Mouse (Mus musculus) embryo, embryonic 10 days (tissue): Measurements from ENCODE around the gene Atg9a.

Experiments used
- DNase-seq: peaks from one replicate; pipeline ENCODE4 v3.0.0-alpha.2; 2015; ENCODE audit warnings: low spot score

Atg9a gene

GRCm38 (mm10) chr1:75215785-75216184 is 23.8 kb upstream of the Atg9a start:
- DNase-seq, result no peak

- no peak for DNase-seq
Measured at GRCm38 (mm10) chr1:75214886-75215285, 22.9 kb upstream of the Atg9a start.

GRCm38 (mm10) chr1:75214442-75214841 is 22.4 kb upstream of the Atg9a start:
- no peak for DNase-seq

GRCm38 (mm10) chr1:75213096-75213495 is 21.1 kb upstream of the Atg9a start:
- DNase-seq, result no peak

- DNase-seq, result no peak
Measured at GRCm38 (mm10) chr1:75212542-75212941, 20.5 kb upstream of the Atg9a start.

GRCm38 (mm10) chr1:75211141-75211708 is 19.2 kb upstream of the Atg9a start:
- DNase-seq, result no peak

- peak; percentile 99 for DNase-seq
Measured at GRCm38 (mm10) chr1:75210136-75211087, 18.4 kb upstream of the Atg9a start, which contains the start of the genes Glb1l and Stk16. Gene Glb1l (minus strand): TSS chr1:75210813. Gene Stk16 (plus strand): TSS chr1:75210838.

- DNase-seq, result peak; percentile 52
Measured at GRCm38 (mm10) chr1:75208967-75209678, 17.1 kb upstream of the Atg9a start.

- no peak for DNase-seq
Measured at GRCm38 (mm10) chr1:75201236-75201635, 9.2 kb upstream of the Atg9a start.

GRCm38 (mm10) chr1:75192452-75192851 is 456 bp upstream of the Atg9a start:
- peak; percentile 40 for DNase-seq

- no peak for DNase-seq
Measured at GRCm38 (mm10) chr1:75191258-75191621, 756 bp downstream of the Atg9a start.

- DNase-seq, result no peak
Measured at GRCm38 (mm10) chr1:75190577-75190976, 1.4 kb downstream of the Atg9a start.

GRCm38 (mm10) chr1:75187914-75188483 is 4.0 kb downstream of the Atg9a start:
- no peak for DNase-seq

GRCm38 (mm10) chr1:75187126-75187525 is 4.9 kb downstream of the Atg9a start:
- DNase-seq, result no peak

GRCm38 (mm10) chr1:75185495-75185894 is 6.5 kb downstream of the Atg9a start:
- DNase-seq, result no peak

- DNase-seq, result no peak
Measured at GRCm38 (mm10) chr1:75182160-75182559, 9.8 kb downstream of the Atg9a start.

GRCm38 (mm10) chr1:75181377-75181870 is 10.6 kb downstream of the Atg9a start:
- no peak for DNase-seq

- DNase-seq, result no peak
Measured at GRCm38 (mm10) chr1:75180741-75181140, 11.3 kb downstream of the Atg9a start.

GRCm38 (mm10) chr1:75180105-75180590 is 11.8 kb downstream of the Atg9a start, which contains the start of gene Abcb6:
Gene Abcb6 (minus strand): TSS chr1:75180392.
- DNase-seq, result peak; percentile 96

GRCm38 (mm10) chr1:75179334-75180104 is 12.5 kb downstream of the Atg9a start:
- DNase-seq, result no peak
